Mouse (Mus musculus) brain, embryonic 14.5 days (tissue): ENCODE results near the gene Olfr508.

Experiments
- CTCF ChIP-seq: fragments of 200-500 bp; IDR thresholded peaks from 2 replicates; pipeline ENCODE4 v1.5.1; 2012; ENCODE audit warnings: inconsistent platforms, mild to moderate bottlenecking, moderate library complexity, borderline replicate concordance; ENCODE audit not compliant: insufficient read depth, insufficient read length; ENCODE audit errors: extremely low read depth
- POLR2A ChIP-seq: fragments of 200-500 bp; IDR thresholded peaks from 2 replicates; pipeline ENCODE4 v1.6.1; 2012; ENCODE audit warnings: mild to moderate bottlenecking, inconsistent platforms, borderline replicate concordance; ENCODE audit not compliant: poor library complexity, insufficient read depth, insufficient read length, severe bottlenecking; ENCODE audit errors: extremely low read depth

- TF ChIP-seq CTCF (no peak), POLR2A (no peak)
These were observed 49.1 kb downstream of the Olfr508 start for GRCm38 (mm10) chr7:108678886-108679285.
